Mouse (Mus musculus) liver, adult 2 months (tissue): ENCODE results near the gene Dscaml1. TPM values are rescaled to one million over a fixed set of nuclear protein-coding genes. Genes with fewer than 3 reads are reported as not detected.
"Not testable (repeated sequence)": the region's sequence is repeated elsewhere in the genome, so short reads cannot be mapped to it uniquely, and the experiment has no call there.

Experiments
- DNase-seq: peaks from one replicate; pipeline ENCODE4 v3.0.0-alpha.2; 2011; ENCODE audit warnings: low read depth, low spot score; ENCODE audit errors: extremely low read depth
- H3K27ac ChIP-seq: fragments of 200-500 bp; replicated peaks from 2 replicates; pipeline ENCODE4 v1.5.1; 2012; ENCODE audit warnings: low read depth, mild to moderate bottlenecking, control low read depth, inconsistent platforms, low read length; ENCODE audit not compliant: insufficient read depth
- H3K27me3 ChIP-seq: fragments of 200-500 bp; 2 replicates; pipeline ENCODE4 v1.6.1; 2012; ENCODE audit warnings: mild to moderate bottlenecking, moderate library complexity, low read length, inconsistent platforms; ENCODE audit not compliant: control insufficient read depth, insufficient read depth
- H3K36me3 ChIP-seq: fragments of 200-500 bp; 2 replicates; pipeline ENCODE4 v1.6.1; 2012; ENCODE audit warnings: low read length, inconsistent platforms; ENCODE audit not compliant: control insufficient read depth, insufficient read depth
- H3K4me1 ChIP-seq: fragments of 200-500 bp; 2 replicates; pipeline ENCODE4 v1.6.1; 2011; ENCODE audit warnings: low read length; ENCODE audit not compliant: control insufficient read depth, insufficient read depth
- H3K4me3 ChIP-seq: fragments of 200-500 bp; 2 replicates; pipeline ENCODE4 v1.5.1; 2011; ENCODE audit warnings: low read depth, mild to moderate bottlenecking, control low read depth, low read length, moderate library complexity; ENCODE audit not compliant: insufficient read depth
- H3K79me2 ChIP-seq: fragments of 200-500 bp; 2 replicates; pipeline ENCODE4 v1.6.1; 2012; ENCODE audit warnings: inconsistent platforms, mild to moderate bottlenecking, low read length, moderate library complexity; ENCODE audit not compliant: control insufficient read depth, insufficient read depth
- H3K9ac ChIP-seq: fragments of 200-500 bp; 2 replicates; pipeline ENCODE4 v1.6.1; 2012; ENCODE audit warnings: low read depth, mild to moderate bottlenecking, control low read depth, inconsistent platforms, low read length
- CTCF ChIP-seq: fragments of 200-500 bp; IDR thresholded peaks from 2 replicates; pipeline ENCODE4 v1.5.1; 2011; ENCODE audit warnings: low read depth, low read length, control low read depth
- POLR2A ChIP-seq: fragments of 200-500 bp; IDR thresholded peaks from 2 replicates; pipeline ENCODE4 v1.6.1; 2011; ENCODE audit warnings: low read length, control low read depth; ENCODE audit not compliant: insufficient read depth; ENCODE audit errors: extremely low read depth
- WGBS: fragments of 180-500 bp; shearing (Covaris S2); methylation state at CpG from one replicate; pipeline ENCODE4 v1.1.7; 2018; 5-methylcytosine and 5-hydroxymethylcytosine counted together
- polyA plus RNA-seq: library from polyadenylated mRNA; depleted of rRNA; stranded (reverse); fragments of >200 nt; gene quantifications from 2 replicates; pipeline ENCODE4 v1.2.3, GENCODE M21; 2012
- total RNA-seq: library from RNA; depleted of rRNA; stranded (reverse); fragments of >200 nt; gene quantifications from 2 replicates; pipeline ENCODE4 v1.2.3, GENCODE M21; 2014

Dscaml1 gene
- total and polyA plus RNA-seq, 2 experiments, result 0.09 to 0.13 TPM

DNA sequence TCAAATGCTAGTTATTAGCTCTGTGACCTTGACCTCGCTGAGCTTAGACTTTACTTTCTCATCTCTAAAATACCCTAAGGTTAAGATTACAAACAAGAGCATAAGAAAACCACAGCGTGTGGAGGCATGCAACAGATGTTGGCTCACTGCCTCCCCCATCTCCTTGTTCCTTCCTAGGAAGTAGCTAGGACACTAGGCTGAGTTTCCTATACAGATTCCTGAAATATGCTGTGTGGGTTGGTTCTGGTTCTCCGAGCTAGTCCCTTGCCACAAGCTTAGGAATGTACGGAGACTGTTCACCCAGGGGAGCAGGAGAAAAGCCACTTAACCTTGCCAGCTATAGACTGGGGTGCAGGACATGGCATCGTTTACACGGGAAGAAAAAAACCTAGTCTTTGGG is 339.8 kb downstream of the Dscaml1 start:
- 78% methylated on average over 6 of the region's 6 CpGs for WGBS
- TF ChIP-seq CTCF (no peak), POLR2A (no peak)

DNA sequence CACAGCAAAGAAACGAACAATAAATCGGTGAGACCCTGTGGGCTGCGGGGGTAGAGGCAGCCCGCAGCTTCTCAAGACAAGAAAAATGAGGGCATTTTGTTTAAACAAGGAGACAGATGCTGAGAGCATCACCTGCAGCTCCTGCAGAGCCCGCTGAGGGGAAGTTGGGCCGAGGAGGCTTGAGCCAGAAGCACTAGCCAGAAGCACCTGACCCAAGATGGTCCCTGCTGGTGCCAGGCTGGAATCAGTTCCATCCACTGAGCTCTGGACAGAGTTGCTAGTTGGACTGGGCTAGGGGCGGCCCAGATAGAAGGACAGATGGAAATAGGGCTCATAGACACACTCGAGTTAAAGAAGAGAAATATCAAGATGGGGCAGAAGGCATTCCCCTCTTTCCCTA is 340.7 kb downstream of the Dscaml1 start:
- H3K27ac ChIP-seq, result no peak overlapping the region
- H3K9ac ChIP-seq, result no peak overlapping the region
- H3K4me1 ChIP-seq, result no peaks in the 10 kb centered on the region
- 94% methylated on average over 8 of the region's 8 CpGs for WGBS
- no peak for DNase-seq
- peaks cover 2% of the 10 kb centered on the region; the same call in 1 of the 2 replicates for H3K36me3 ChIP-seq
- H3K79me2 ChIP-seq, result no peaks in the 10 kb centered on the region
- H3K27me3 ChIP-seq, result no peaks in the 10 kb centered on the region
- TF ChIP-seq POLR2A (no peak), CTCF (no peak)
- no peak overlapping the region for H3K4me3 ChIP-seq

More for the DNA sequence above, 339.8 kb downstream of the Dscaml1 start:
- Histone ChIP-seq H3K4me3 (no peak overlapping the region), H3K27me3 (no peaks in the 10 kb centered on the region), H3K9ac (no peak overlapping the region), H3K36me3 (peaks cover 2% of the 10 kb centered on the region; the same call in 1 of the 2 replicates), H3K27ac (no peak overlapping the region), H3K79me2 (no peaks in the 10 kb centered on the region), H3K4me1 (no peaks in the 10 kb centered on the region)
- peak; percentile 4 for DNase-seq

DNA sequence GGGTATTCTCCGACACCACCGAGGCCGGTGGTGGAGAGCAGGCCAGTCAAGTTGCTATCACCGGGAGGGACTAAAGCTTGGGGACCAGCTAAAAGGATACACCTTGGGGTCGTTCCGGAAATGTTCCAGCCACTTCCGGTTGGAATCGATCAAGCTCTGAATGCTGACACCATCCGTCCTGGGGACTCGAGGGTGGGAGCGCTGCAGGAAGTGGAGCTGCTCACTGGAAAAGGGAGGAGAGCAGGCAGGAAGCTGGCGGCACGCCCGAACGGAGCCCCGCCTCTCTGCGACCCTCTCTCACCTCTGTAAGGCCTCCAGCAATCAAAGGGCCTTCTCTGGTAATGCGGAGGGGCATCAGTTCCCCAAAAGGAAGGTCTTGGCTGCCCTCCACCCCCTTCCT is 342.0 kb downstream of the Dscaml1 start:
- Histone ChIP-seq H3K27me3 (no peaks in the 10 kb centered on the region), H3K27ac (no peak overlapping the region), H3K9ac (no peak overlapping the region), H3K4me3 (no peak overlapping the region), H3K79me2 (no peaks in the 10 kb centered on the region), H3K4me1 (no peaks in the 10 kb centered on the region), H3K36me3 (peaks cover 7% of the 10 kb centered on the region; the same call in 1 of the 2 replicates)
- 84% methylated on average over 18 of the region's 18 CpGs for WGBS
- no peak for DNase-seq
- TF ChIP-seq CTCF (no peak), POLR2A (no peak)

DNA sequence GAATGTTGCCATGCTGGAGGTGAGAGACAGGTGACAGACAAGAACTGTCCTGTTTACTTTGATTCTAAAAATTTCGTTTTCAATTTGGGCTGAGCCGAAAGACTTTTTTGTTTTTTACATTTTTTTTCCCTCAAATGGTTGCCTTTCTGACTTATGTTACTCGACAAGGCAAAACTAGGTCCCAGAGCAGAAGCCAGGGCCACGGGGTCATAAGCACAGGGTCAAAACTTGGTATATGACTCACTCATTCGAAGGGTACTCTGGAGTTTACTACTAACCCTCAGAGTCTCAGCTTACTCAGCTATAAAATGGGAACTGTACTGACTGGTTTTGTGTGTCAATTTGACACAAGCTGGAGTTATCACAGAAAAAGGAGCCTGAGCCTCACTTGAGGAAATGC is 343.2 kb downstream of the Dscaml1 start:
- 84% methylated on average over 5 of the region's 5 CpGs for WGBS

DNA sequence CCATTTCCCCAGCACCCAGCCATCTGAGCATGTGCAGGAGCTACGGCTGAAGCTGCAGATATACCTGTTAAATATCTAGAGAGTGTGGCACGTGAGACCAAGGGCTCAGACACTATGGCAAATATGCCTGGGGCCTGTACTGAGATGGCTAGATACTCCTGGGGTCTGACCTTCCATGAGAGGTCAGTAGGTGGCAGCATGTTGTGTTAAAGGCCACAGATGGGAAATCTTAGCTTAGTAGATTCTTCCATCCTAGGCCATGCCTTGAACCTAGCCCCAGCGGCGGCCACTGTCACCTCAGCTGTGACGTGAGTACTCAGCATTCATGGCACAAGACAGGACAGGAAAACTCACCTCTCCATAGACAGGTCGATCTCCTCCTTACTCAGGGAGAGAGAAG is 347.7 kb downstream of the Dscaml1 start:
- no peak overlapping the region for H3K27ac ChIP-seq
- H3K27me3 ChIP-seq, result no peaks in the 10 kb centered on the region
- no peak overlapping the region for H3K4me3 ChIP-seq
- H3K4me1 ChIP-seq, result no peaks in the 10 kb centered on the region
- H3K36me3 ChIP-seq, result peaks cover 10% of the 10 kb centered on the region; the same call in 1 of the 2 replicates
- TF ChIP-seq CTCF, result no peak
- no peak for TF ChIP-seq POLR2A
- no peaks in the 10 kb centered on the region for H3K79me2 ChIP-seq
- 88% methylated on average over 6 of the region's 6 CpGs for WGBS
- DNase-seq, result no peak
- no peak overlapping the region for H3K9ac ChIP-seq

More for the DNA sequence above, 343.2 kb downstream of the Dscaml1 start:
- no peak for DNase-seq
- Histone ChIP-seq H3K4me3 (no peak overlapping the region), H3K4me1 (no peaks in the 10 kb centered on the region), H3K36me3 (peaks cover 7% of the 10 kb centered on the region; the same call in 1 of the 2 replicates), H3K79me2 (no peaks in the 10 kb centered on the region), H3K27me3 (no peaks in the 10 kb centered on the region), H3K9ac (no peak overlapping the region), H3K27ac (no peak overlapping the region)
- no peak for TF ChIP-seq POLR2A
- no peak for TF ChIP-seq CTCF

DNA sequence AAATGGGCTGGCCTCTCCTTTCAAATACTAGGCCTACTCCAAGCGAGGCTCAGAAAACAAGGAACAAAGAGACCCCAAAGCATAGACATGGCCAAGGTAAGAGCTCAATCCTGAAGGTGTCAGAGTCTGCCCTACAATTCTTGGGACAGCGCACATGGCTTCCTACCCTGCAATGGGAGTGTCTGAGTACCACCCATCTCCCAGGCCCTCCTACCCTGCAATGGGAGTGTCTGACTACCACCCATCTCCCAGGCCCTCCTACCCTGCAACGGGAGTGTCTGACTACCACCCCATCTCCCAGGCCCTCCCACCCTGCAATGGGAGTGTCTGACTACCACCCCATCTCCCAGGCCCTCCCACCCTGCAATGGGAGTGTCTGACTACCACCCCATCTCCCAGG is 349.7 kb downstream of the Dscaml1 start:
- WGBS, result 80% methylated on average over 3 of the region's 3 CpGs
- not testable (repeated sequence) for H3K36me3 ChIP-seq, DNase-seq, H3K4me1 ChIP-seq, H3K79me2 ChIP-seq, H3K9ac ChIP-seq, H3K27ac ChIP-seq, H3K4me3 ChIP-seq, H3K27me3 ChIP-seq
